Mouse (Mus musculus) liver, embryonic 13.5 days (tissue): Measurements from ENCODE around the gene Rrp1. TPM values are rescaled to one million over a fixed set of nuclear protein-coding genes. Genes with fewer than 3 reads are reported as not detected.

Experiments used
- ATAC-seq: fragments of 200-750 bp; cut with Nextera tagmentation; 2 replicates; pipeline ENCODE4 v1.8.0; 2017; ENCODE audit warnings: low read depth, mild to moderate bottlenecking, moderate number of reproducible peaks, moderate library complexity
- DNase-seq: peaks from one replicate; pipeline ENCODE4 v3.0.0; 2022
- H3K27ac ChIP-seq: fragments of 300-500 bp; sonication (generic); 2 replicates; pipeline ENCODE4 v1.5.1; 2015; ENCODE audit warnings: moderate library complexity, mild to moderate bottlenecking, inconsistent platforms
- H3K27me3 ChIP-seq: fragments of 300-500 bp; sonication (generic); 2 replicates; pipeline ENCODE4 v1.6.1; 2015; ENCODE audit warnings: mild to moderate bottlenecking, inconsistent platforms
- H3K36me3 ChIP-seq: fragments of 300-500 bp; sonication (generic); 2 replicates; pipeline ENCODE4 v1.6.1; 2015; ENCODE audit warnings: mild to moderate bottlenecking, inconsistent platforms
- H3K4me1 ChIP-seq: fragments of 300-500 bp; sonication (generic); replicated peaks from 2 replicates; pipeline ENCODE4 v1.6.1; 2015; ENCODE audit warnings: inconsistent platforms
- H3K4me2 ChIP-seq: fragments of 300-500 bp; sonication (generic); 2 replicates; pipeline ENCODE4 v1.6.1; 2015; ENCODE audit warnings: inconsistent platforms, mild to moderate bottlenecking, moderate library complexity
- H3K4me3 ChIP-seq: fragments of 300-500 bp; sonication (generic); replicated peaks from 2 replicates; pipeline ENCODE4 v1.5.1; 2015; ENCODE audit warnings: mild to moderate bottlenecking, inconsistent platforms
- H3K9ac ChIP-seq: fragments of 300-500 bp; sonication (generic); 2 replicates; pipeline ENCODE4 v1.6.1; 2015; ENCODE audit warnings: mild to moderate bottlenecking, inconsistent platforms
- H3K9me3 ChIP-seq: fragments of 300-500 bp; sonication (generic); replicated peaks from 2 replicates; pipeline ENCODE4 v1.6.1; 2016; ENCODE audit warnings: inconsistent platforms
- WGBS: fragments of 180-500 bp; shearing (Covaris S2); methylation state at CpG from one replicate; pipeline ENCODE4 v1.1.7; 2015; ENCODE audit not compliant: insufficient replicate concordance; 5-methylcytosine and 5-hydroxymethylcytosine counted together
- polyA plus RNA-seq: library from polyadenylated mRNA; unstranded; fragments of >200 nt; fragmentation: Nextera tagmentation; extraction: Ambion mirVana; gene quantifications from 2 replicates; pipeline ENCODE4 v1.2.1, GENCODE M21; 2015

Rrp1 gene
- polyA plus RNA-seq, 1 experiment from 2014 or later, result 160 TPM

DNA sequence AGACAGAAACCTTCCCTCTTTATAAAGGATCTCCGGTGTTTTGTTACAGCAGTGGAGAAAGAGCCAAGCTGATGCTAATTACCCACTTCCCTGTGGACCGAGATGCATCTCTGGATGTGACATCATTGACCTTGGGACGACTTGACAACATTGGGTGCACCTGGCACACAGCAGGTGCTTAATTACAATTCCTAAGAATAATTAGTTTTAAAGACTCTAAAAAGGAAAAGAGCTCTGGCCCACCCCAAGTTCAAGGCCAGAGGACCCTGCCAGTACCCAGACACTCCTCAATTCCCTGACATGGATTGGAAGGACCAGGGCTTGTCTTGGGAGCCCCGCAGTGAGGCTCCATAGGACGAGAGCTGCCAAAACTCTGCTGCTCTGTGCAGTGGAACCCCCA lies 28.8 kb upstream of the Rrp1 start:
- ATAC-seq, result no peak
- H3K27me3 ChIP-seq, result no peaks in the 10 kb centered on the region
- WGBS, result 74% methylated on average over 5 of the region's 5 CpGs

DNA sequence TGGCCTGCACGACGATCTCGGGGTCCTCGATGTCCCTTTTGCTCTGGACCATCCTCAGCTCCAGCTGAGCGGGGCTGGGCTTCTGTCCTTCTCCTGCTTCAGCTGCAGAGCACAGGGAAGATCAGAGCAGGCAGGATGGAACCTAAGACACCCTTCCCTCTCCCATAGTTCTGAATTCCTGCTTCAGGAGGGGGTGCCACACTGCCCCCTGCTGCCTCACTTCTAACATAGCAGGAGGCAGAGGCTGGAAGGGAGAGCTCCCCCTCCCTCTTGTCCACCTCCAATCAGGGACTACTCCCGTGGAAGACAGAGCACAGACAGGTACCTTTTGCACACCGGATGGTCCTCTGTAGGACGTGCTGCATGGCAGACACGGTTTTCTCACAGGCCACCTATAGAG lies 28.0 kb upstream of the Rrp1 start:
- Histone ChIP-seq H3K9ac (no peak overlapping the region), H3K4me2 (no peak overlapping the region), H3K27me3 (no peaks in the 10 kb centered on the region), H3K36me3 (peaks cover 20% of the 10 kb centered on the region), H3K4me1 (no peaks in the 10 kb centered on the region), H3K4me3 (no peak overlapping the region), H3K27ac (no peak overlapping the region), H3K9me3 (no peaks in the 10 kb centered on the region)
- DNase-seq, result no peak
- 71% methylated on average over 9 of the region's 9 CpGs for WGBS
- peak; percentile 22; the same call in 1 of the 2 replicates for ATAC-seq

More for the DNA sequence above, 28.8 kb upstream of the Rrp1 start:
- Histone ChIP-seq H3K9ac (no peak overlapping the region), H3K4me3 (no peak overlapping the region), H3K4me2 (no peak overlapping the region), H3K27ac (no peak overlapping the region), H3K36me3 (peaks cover 25% of the 10 kb centered on the region), H3K9me3 (no peaks in the 10 kb centered on the region), H3K4me1 (no peaks in the 10 kb centered on the region)
- DNase-seq, result no peak

DNA sequence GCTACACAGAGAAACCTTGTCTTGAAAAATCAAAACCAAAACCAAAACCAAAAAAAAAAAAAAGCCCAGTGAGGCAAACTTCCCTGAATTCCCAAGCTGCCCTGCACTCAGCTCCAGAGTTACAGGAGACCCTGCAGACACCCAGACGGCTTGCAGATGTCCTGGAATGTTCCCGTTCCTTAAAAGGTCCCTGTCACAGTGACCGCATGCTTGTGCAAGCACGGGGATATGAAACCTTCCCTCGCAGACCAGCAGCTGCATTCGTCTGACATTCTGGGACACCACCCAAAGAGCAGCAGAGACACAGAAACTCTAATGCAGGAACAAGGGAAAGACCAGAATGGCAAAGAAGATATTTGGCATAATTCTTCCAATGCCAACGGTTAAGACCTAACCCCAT lies 27.1 kb upstream of the Rrp1 start:
- Histone ChIP-seq H3K36me3 (peaks cover 18% of the 10 kb centered on the region), H3K4me2 (no peak overlapping the region), H3K27ac (no peak overlapping the region), H3K9me3 (no peaks in the 10 kb centered on the region), H3K27me3 (no peaks in the 10 kb centered on the region), H3K4me1 (no peaks in the 10 kb centered on the region), H3K9ac (no peak overlapping the region), H3K4me3 (no peak overlapping the region)
- ATAC-seq (no peak), DNase-seq (no peak)
- 81% methylated on average over 7 of the region's 7 CpGs for WGBS

DNA sequence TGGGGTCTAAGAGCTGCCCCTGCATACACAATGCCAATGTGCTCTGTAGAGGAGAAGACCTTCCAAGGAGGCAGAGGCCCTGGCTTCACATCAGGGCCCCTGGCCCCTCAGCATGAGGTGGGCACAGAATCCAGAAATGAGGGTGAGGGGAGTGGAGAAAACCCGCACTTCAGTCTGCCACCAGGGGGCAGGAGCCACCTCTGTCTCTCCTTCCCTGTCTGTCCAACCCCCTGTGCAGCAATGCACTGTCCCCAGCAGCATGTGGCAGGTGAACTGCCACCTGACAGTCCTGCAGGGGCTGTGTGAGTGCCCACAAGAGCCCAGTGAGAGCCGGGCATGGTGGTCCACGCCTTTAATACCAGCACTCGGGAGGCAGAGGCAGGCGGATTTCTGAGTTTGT lies 26.7 kb upstream of the Rrp1 start:
- Histone ChIP-seq H3K27me3 (no peaks in the 10 kb centered on the region), H3K4me2 (no peak overlapping the region), H3K9me3 (no peaks in the 10 kb centered on the region), H3K9ac (no peak overlapping the region), H3K4me1 (no peaks in the 10 kb centered on the region), H3K4me3 (no peak overlapping the region), H3K27ac (no peak overlapping the region), H3K36me3 (peaks cover 16% of the 10 kb centered on the region)
- no peak for ATAC-seq
- no peak for DNase-seq
- 52% methylated on average over 5 of the region's 5 CpGs for WGBS

DNA sequence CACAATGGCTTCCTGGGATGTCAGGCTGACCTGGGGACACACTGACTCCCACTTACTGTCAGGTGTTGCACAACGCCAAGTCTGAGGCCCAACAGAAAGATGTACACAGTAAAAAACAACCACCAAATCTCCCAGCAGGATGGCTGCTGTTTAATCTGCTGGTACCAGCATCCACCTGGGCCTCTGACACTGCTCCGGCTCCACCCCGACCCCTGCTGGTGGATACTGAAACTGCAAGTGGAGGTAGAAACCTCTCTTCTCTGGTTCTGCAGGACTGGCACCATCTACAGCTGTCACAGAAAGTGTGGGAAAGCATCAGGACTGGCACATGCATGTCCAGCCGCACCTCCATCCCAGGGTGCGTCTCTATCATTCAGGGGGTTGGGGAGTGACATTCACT lies 25.3 kb upstream of the Rrp1 start:
- H3K9ac ChIP-seq, result no peak overlapping the region
- H3K27ac ChIP-seq, result no peak overlapping the region
- H3K9me3 ChIP-seq, result no peaks in the 10 kb centered on the region
- H3K4me1 ChIP-seq, result no peaks in the 10 kb centered on the region
- 0 out of 2 replicates have a peak, but pooled peaks cover 2% of the 10 kb centered on the region for H3K27me3 ChIP-seq
- no peak for ATAC-seq
- DNase-seq, result peak; percentile 64
- 8% methylated on average over 5 of the region's 5 CpGs for WGBS
- peaks cover 9% of the 10 kb centered on the region for H3K36me3 ChIP-seq
- no peak overlapping the region for H3K4me3 ChIP-seq
- H3K4me2 ChIP-seq, result no peak overlapping the region

DNA sequence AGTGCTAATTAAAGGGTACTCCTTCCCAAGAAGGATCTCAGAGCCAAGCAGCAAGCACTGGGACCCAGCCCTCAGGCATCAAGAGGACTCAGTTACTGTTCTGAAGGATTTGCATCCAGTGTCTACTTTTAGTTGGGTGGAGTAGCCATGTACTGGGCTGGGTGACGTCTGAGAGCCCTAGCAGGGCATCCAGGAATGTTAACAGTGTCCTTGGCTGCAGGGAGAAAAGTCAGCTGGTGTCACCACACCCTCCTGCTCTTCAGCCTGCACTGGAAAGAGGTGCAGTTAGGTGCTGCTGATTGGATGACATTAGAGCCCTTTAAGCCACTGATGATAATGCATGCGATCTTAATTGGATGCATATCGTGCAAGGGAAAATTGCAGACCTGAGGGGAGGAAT lies 20.0 kb upstream of the Rrp1 start:
- DNase-seq (no peak), ATAC-seq (no peak)
- peaks cover 11% of the 10 kb centered on the region for H3K36me3 ChIP-seq
- no peak overlapping the region for H3K4me3 ChIP-seq
- no peaks in the 10 kb centered on the region for H3K9me3 ChIP-seq
- no peak overlapping the region for H3K4me2 ChIP-seq
- peaks cover 3% of the 10 kb centered on the region; the same call in 1 of the 2 replicates for H3K4me1 ChIP-seq
- no peak overlapping the region for H3K9ac ChIP-seq
- 61% methylated on average over 3 of the region's 3 CpGs for WGBS
- H3K27me3 ChIP-seq, result 0 out of 2 replicates have a peak, but pooled peaks cover 3% of the 10 kb centered on the region
- H3K27ac ChIP-seq, result no peak overlapping the region

DNA sequence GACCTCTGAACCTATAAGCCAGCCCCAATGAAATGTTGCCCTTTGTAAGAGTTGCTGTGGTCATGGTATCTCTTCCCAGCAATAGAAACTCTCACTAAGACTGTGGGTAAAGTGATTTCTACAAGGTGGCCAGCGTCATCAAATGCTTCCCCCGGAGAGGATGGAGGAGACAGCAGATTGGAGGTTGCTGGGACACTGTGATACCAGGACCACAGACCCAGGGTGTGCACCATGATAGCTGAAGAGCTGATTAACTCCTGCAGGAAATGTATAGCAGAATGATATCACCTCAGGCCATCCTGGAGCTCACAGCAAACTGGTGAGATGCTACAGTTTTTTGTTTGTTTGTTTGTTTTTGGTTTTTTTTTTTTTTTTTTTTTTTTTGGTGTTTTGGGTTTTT lies 16.9 kb upstream of the Rrp1 start:
- Histone ChIP-seq H3K36me3 (peaks cover 20% of the 10 kb centered on the region), H3K9ac (no peak overlapping the region), H3K4me3 (no peak overlapping the region), H3K4me2 (no peak overlapping the region), H3K9me3 (no peaks in the 10 kb centered on the region), H3K27ac (no peak overlapping the region), H3K4me1 (peaks cover 27% of the 10 kb centered on the region), H3K27me3 (0 out of 2 replicates have a peak, but pooled peaks cover 3% of the 10 kb centered on the region)
- no peak for DNase-seq
- 6% methylated on average over 2 of the region's 2 CpGs for WGBS
- ATAC-seq, result no peak

DNA sequence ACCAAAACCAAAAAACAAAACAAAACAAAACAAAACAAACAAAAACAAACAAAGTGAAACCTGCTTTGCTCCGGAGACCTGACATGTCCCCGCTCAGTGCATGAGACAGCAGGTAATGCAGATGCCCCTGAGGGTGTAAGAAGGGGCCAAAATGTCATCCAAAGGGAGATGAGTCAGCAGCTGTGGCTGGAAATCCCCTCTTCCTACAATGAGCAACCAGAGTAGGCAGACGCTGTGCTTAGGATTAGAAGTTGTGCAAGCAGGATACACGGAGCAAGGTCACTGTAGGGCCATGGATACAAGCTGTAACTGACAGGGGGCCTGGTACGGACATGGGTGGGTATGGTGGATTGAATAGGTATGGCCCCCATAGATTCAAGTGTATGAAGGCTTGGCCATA lies 16.3 kb upstream of the Rrp1 start:
- H3K4me1 ChIP-seq, result peaks cover 28% of the 10 kb centered on the region
- 0 out of 2 replicates have a peak, but pooled peaks cover 3% of the 10 kb centered on the region for H3K27me3 ChIP-seq
- WGBS, result 63% methylated on average over 5 of the region's 5 CpGs
- H3K4me3 ChIP-seq, result no peak overlapping the region
- H3K9ac ChIP-seq, result no peak overlapping the region
- H3K9me3 ChIP-seq, result no peaks in the 10 kb centered on the region
- peaks cover 20% of the 10 kb centered on the region for H3K36me3 ChIP-seq
- H3K27ac ChIP-seq, result no peak overlapping the region
- ATAC-seq, result no peak
- no peak for DNase-seq
- no peak overlapping the region for H3K4me2 ChIP-seq

DNA sequence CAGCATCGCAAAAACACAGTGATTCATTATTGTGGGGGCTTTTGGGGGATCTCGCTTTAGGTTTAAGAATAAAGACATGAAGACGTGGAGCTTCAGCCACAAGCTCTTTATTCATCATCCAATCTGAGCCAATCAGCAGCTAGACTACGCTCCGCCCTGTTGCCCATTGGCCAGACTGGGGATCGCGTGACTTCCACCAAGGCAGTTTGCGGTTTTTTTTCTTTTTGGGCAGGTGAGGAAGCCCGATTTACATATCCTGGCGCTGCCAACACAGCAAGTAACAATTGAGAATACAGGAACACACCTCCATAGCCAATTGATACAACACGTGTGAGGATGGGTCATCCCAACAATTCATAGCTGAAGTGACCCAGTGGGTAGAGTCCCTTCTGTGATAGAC lies 15.2 kb upstream of the Rrp1 start:
- Histone ChIP-seq H3K27me3 (0 out of 2 replicates have a peak, but pooled peaks cover under 1% of the 10 kb centered on the region), H3K9me3 (no peaks in the 10 kb centered on the region), H3K4me3 (no peak overlapping the region), H3K36me3 (peaks cover 20% of the 10 kb centered on the region), H3K4me2 (no peak overlapping the region), H3K9ac (no peak overlapping the region), H3K27ac (no peak overlapping the region), H3K4me1 (peaks cover 28% of the 10 kb centered on the region)
- WGBS, result 84% methylated on average over 11 of the region's 11 CpGs
- DNase-seq (no peak), ATAC-seq (no peak)

DNA sequence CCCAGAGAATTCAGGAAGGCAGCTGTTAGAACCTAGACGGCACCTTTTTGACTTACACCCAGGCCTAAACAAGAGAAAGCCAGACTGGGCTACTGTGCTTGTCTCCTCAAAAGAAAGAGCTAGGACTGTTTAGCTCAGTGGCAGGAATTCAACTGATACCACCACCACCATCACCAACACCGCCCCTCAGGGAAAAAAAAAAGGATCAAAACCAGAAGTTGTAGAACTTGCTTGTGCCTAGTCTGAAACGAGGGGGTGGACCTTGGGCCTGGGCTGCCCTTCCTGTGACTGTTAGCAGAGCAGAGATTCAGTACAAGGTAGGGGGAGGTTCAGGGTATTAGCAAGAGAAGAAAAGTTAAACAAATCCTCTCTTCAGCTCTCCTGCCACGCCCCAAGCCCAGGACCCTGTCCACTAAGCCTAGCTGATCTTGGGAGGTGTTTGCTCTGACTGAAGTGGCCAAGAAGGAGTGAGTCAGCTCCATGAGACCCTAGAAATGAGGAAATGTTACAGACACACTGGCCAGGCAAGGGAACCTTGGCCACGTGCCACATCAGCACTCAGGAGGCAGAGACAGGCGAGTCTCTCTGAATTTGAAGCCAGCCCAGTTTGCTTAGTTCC lies 13.4 kb upstream of the Rrp1 start:
- Histone ChIP-seq H3K27me3 (no peaks in the 10 kb centered on the region), H3K9ac (peak overlapping the region; percentile 82), H3K27ac (peak overlapping the region; percentile 72; the same call in 1 of the 2 replicates), H3K4me1 (peaks cover 34% of the 10 kb centered on the region), H3K4me3 (peak overlapping the region; percentile 71), H3K36me3 (peaks cover 20% of the 10 kb centered on the region), H3K9me3 (no peaks in the 10 kb centered on the region), H3K4me2 (peak overlapping the region; percentile 88)
- 0 out of 2 replicates have a peak, but pooled peaks have one; percentile 2 for ATAC-seq
- DNase-seq, result no peak
- WGBS, result 32% methylated on average over 6 of the region's 6 CpGs

DNA sequence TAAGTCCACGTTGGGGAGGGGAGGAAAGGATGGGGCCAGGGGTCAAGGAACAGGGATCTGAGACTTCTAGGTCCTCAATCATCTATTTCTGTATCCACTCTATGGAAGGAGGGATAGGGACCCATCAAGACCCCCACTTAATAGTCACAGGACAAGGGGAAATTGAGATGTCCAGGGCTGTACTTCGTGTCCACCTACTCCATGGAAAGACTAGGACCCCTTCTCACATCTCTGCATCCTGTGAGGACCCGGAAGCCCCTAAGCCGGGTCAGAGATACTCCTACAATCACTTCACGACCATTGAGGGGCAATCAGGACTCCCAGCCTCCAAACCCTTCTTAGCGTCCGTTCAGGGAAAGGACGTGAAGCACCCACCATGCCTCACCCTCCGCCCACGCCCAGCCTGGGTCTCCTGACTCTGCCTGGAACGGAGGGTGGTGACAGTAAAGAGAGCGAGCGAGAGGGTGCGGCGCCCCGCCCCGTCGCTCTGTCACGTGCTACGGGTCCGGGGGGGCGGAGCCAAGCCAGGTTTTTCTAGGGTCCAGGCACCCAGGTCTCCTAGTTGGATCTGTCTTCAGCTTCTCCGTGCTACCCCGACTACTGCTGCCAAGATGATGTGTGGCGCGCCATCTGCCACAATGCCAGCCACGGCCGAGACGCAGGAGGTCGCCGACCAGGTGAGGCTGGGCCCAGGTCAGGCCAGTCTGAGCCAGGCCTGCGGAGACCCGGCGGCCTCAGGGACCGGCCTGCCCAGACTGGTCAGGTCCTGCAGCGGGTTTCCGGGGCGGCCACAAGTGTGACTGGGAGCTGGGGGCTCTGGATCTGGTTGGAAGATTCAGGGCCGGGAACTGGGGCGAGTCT lies 12.6 kb upstream of the Rrp1 start, which contains the start of gene Cstb:
Gene Cstb, plus strand, starts transcription at position 489 of the 861 bp plus-strand sequence.
- H3K9me3 ChIP-seq, result no peaks in the 10 kb centered on the region
- H3K4me1 ChIP-seq, result peaks cover 34% of the 10 kb centered on the region
- no peaks in the 10 kb centered on the region for H3K27me3 ChIP-seq
- DNase-seq (peak; percentile 81), ATAC-seq (peak; percentile 89)
- peak within 1 kb of the TSS; percentile 72; the same call in 1 of the 2 replicates for H3K27ac ChIP-seq
- peak within 1 kb of the TSS; percentile 82 for H3K9ac ChIP-seq
- H3K4me2 ChIP-seq, result peak within 1 kb of the TSS; percentile 88
- 1% methylated on average over 40 of the region's 40 CpGs for WGBS
- peaks cover 20% of the 10 kb centered on the region for H3K36me3 ChIP-seq
- peak within 1 kb of the TSS; percentile 71 for H3K4me3 ChIP-seq
